Mouse (Mus musculus) forebrain, embryonic 15.5 days (tissue): Measurements from ENCODE around the gene Camkk1. TPM values are rescaled to one million over a fixed set of nuclear protein-coding genes. Genes with fewer than 3 reads are reported as not detected.

Experiments
- ATAC-seq: fragments of 200-750 bp; cut with Nextera tagmentation; replicated peaks from 2 replicates; pipeline ENCODE4 v1.8.0; 2017; ENCODE audit warnings: mild to moderate bottlenecking, moderate TSS enrichment, moderate library complexity
- H3K27ac ChIP-seq: fragments of 300-500 bp; sonication (generic); replicated peaks from 2 replicates; pipeline ENCODE4 v1.5.1; 2015; ENCODE audit warnings: mild to moderate bottlenecking, inconsistent platforms
- H3K27me3 ChIP-seq: fragments of 300-500 bp; sonication (generic); 2 replicates; pipeline ENCODE4 v1.6.1; 2015; ENCODE audit warnings: inconsistent platforms
- H3K36me3 ChIP-seq: fragments of 300-500 bp; sonication (generic); 2 replicates; pipeline ENCODE4 v1.6.1; 2015; ENCODE audit warnings: mild to moderate bottlenecking, inconsistent platforms
- H3K4me1 ChIP-seq: fragments of 300-500 bp; sonication (generic); 2 replicates; pipeline ENCODE4 v1.6.1; 2015; ENCODE audit warnings: inconsistent platforms
- H3K4me2 ChIP-seq: fragments of 300-500 bp; sonication (generic); replicated peaks from 2 replicates; pipeline ENCODE4 v1.6.1; 2015; ENCODE audit warnings: mild to moderate bottlenecking, inconsistent platforms
- H3K4me3 ChIP-seq: fragments of 300-500 bp; sonication (generic); 2 replicates; pipeline ENCODE4 v1.5.1; 2015; ENCODE audit warnings: mild to moderate bottlenecking, inconsistent platforms
- H3K9ac ChIP-seq: fragments of 300-500 bp; sonication (generic); replicated peaks from 2 replicates; pipeline ENCODE4 v1.6.1; 2015; ENCODE audit warnings: mild to moderate bottlenecking, inconsistent platforms
- H3K9me3 ChIP-seq: fragments of 300-500 bp; sonication (generic); 2 replicates; pipeline ENCODE4 v1.6.1; 2016; ENCODE audit warnings: inconsistent platforms
- WGBS: fragments of 180-500 bp; shearing (Covaris S2); methylation state at CpG from one replicate; pipeline ENCODE4 v1.1.7; 2015; ENCODE audit warnings: mixed read lengths; 5-methylcytosine and 5-hydroxymethylcytosine counted together
- polyA plus RNA-seq: library from polyadenylated mRNA; unstranded; fragments of >200 nt; fragmentation: Nextera tagmentation; extraction: Ambion mirVana; gene quantifications from 2 replicates; pipeline ENCODE4 v1.2.1, GENCODE M21; 2015

Gene Camkk1
- polyA plus RNA-seq, 1 experiment from 2014 or later, result 19.6 TPM

GRCm38 (mm10) chr11:73037691-73038090 is 18.9 kb downstream of the Camkk1 start:
- no peak overlapping the region for H3K9ac ChIP-seq
- no peaks in the 10 kb centered on the region for H3K27me3 ChIP-seq
- no peak for ATAC-seq
- H3K4me2 ChIP-seq, result no peak overlapping the region
- H3K4me1 ChIP-seq, result no peaks in the 10 kb centered on the region
- H3K36me3 ChIP-seq, result no peaks in the 10 kb centered on the region
- WGBS, result 88% methylated on average over 3 of the region's 3 CpGs
- H3K27ac ChIP-seq, result no peak overlapping the region
- no peaks in the 10 kb centered on the region for H3K9me3 ChIP-seq
- no peak overlapping the region for H3K4me3 ChIP-seq

DNA sequence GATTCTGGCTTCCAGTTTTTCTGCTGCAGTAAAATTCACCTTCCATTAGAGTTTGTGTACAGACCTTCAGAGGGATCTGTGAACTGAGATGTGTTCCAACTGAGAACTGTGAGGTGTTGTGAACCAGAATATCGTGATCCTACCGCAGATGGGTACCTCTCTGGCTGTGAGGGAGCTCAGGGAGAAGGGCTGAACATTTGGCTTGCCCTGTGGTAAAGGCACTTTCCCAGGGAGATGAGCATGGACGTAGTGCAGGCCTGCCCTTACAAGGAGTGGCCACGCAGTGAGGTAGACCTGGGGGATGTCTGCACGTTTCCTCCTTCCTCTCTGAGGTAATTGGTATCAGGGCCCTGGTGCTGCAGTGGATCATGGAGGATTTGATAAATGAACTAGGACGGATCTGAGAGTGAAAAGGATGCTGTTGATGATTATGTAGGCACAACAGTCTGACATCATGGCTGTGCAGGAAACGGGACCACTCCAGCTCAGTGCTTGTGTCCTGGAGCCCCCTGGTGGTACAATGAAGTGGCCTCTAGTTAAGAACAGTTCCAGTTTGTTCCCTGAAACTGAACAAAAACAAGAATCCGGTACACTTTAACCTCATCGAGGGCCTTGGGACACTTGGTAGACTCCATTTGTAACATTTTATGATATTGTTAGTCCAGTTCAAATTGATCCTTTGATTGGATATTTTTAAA is 20.4 kb downstream of the Camkk1 start:
- no peak overlapping the region for H3K4me3 ChIP-seq
- H3K27me3 ChIP-seq, result no peaks in the 10 kb centered on the region
- 54% methylated on average over 9 of the region's 9 CpGs for WGBS
- H3K27ac ChIP-seq, result no peak overlapping the region
- H3K4me2 ChIP-seq, result no peak overlapping the region
- H3K9ac ChIP-seq, result no peak overlapping the region
- H3K36me3 ChIP-seq, result no peaks in the 10 kb centered on the region
- peak; percentile 68; the same call in 1 of the 2 replicates for ATAC-seq
- no peaks in the 10 kb centered on the region for H3K4me1 ChIP-seq
- H3K9me3 ChIP-seq, result no peaks in the 10 kb centered on the region

DNA sequence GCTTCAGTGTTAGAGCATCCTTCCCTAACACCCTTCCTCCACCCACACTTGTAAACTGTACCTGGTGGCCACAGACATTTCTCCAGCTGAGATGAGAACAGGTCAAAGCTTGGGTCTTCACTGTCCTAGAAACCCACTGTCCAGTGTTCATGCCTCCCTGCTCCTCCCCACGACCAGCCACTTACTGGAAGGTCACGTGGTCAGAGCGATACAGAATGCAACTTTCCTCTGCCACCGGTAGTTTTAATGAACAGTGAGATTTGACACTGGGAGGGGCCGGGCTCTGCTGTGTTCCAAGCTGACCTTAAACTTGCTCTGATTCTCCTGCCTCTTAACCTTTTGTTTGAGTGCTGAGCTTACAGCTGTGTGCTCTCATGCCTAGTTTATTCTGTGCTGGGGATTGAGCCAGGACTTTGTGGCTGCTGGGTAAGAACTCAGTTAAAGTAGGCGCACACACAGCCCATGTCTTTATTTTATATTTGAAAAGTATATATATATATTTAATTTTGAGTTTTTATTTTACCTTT is 25.5 kb downstream of the Camkk1 start:
- Histone ChIP-seq H3K27me3 (no peaks in the 10 kb centered on the region), H3K4me2 (no peak overlapping the region), H3K27ac (no peak overlapping the region), H3K9ac (no peak overlapping the region), H3K4me3 (no peak overlapping the region), H3K4me1 (peaks cover 9% of the 10 kb centered on the region), H3K9me3 (no peaks in the 10 kb centered on the region), H3K36me3 (no peaks in the 10 kb centered on the region)
- ATAC-seq, result no peak
- WGBS, result 66% methylated on average over 6 of the region's 6 CpGs

DNA sequence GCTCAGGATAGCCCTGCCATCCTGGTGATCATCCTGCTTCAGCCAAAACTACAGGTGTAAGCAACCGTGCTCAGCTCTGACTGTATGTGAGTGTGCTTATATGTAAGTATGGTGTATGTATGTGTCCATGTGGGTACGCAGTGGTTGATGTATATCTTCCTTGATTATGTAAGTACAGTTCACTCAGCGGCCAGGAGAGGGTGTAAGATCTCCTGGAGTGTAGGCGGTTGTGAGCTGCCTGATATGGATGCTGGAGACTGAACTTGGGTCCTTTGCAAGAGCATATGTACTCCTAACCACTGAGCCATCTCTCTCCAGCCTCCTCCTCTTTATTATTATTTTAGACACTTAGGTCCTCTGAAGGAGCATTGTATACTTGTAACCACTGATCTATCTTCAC is 26.0 kb downstream of the Camkk1 start:
- Histone ChIP-seq H3K4me1 (peaks cover 13% of the 10 kb centered on the region), H3K9ac (no peak overlapping the region), H3K9me3 (no peaks in the 10 kb centered on the region), H3K27me3 (no peaks in the 10 kb centered on the region), H3K36me3 (no peaks in the 10 kb centered on the region), H3K4me2 (no peak overlapping the region), H3K4me3 (no peak overlapping the region), H3K27ac (no peak overlapping the region)
- WGBS, result 75% methylated on average over 4 of the region's 4 CpGs
- ATAC-seq, result no peak

- ATAC-seq, result peak; percentile 95
- peak within 1 kb of the TSS; percentile 75 for H3K4me3 ChIP-seq
- no peaks in the 10 kb centered on the region for H3K27me3 ChIP-seq
- H3K4me1 ChIP-seq, result peaks cover 15% of the 10 kb centered on the region
- WGBS, result under 1% methylated on average over 39 of the region's 39 CpGs
- peak within 1 kb of the TSS; percentile 87 for H3K9ac ChIP-seq
- no peaks in the 10 kb centered on the region for H3K9me3 ChIP-seq
- peaks cover 17% of the 10 kb centered on the region for H3K36me3 ChIP-seq
- peak within 1 kb of the TSS; percentile 86 for H3K27ac ChIP-seq
- H3K4me2 ChIP-seq, result peak within 1 kb of the TSS; percentile 65
These were observed 28.8 kb downstream of the Camkk1 start, which contains the start of gene Ncbp3 for GRCm38 (mm10) chr11:73047542-73047996. Gene Ncbp3, plus strand, starts transcription at chr11:73047783.

- ATAC-seq, result peak; percentile 74
- Histone ChIP-seq H3K9ac (peak overlapping the region; percentile 87), H3K27ac (peak overlapping the region; percentile 86), H3K4me1 (peaks cover 15% of the 10 kb centered on the region), H3K36me3 (peaks cover 22% of the 10 kb centered on the region), H3K27me3 (no peaks in the 10 kb centered on the region), H3K4me2 (peak overlapping the region; percentile 65), H3K4me3 (peak overlapping the region; percentile 75), H3K9me3 (no peaks in the 10 kb centered on the region)
- 2% methylated on average over 55 of the region's 55 CpGs for WGBS
These were observed 29.4 kb downstream of the Camkk1 start for GRCm38 (mm10) chr11:73048030-73048876.

- Histone ChIP-seq H3K27ac (0 out of 2 replicates have a peak overlapping the region, but pooled peaks have one; percentile 28), H3K36me3 (peaks cover 32% of the 10 kb centered on the region), H3K4me2 (peak overlapping the region; percentile 65), H3K4me3 (peak overlapping the region; percentile 75), H3K9me3 (no peaks in the 10 kb centered on the region), H3K27me3 (no peaks in the 10 kb centered on the region), H3K9ac (0 out of 2 replicates have a peak overlapping the region, but pooled peaks have one; percentile 87), H3K4me1 (peaks cover 15% of the 10 kb centered on the region)
- no peak for ATAC-seq
- WGBS, result 1% methylated on average over 4 of the region's 4 CpGs
These were observed 30.5 kb downstream of the Camkk1 start for GRCm38 (mm10) chr11:73049335-73049734.

DNA sequence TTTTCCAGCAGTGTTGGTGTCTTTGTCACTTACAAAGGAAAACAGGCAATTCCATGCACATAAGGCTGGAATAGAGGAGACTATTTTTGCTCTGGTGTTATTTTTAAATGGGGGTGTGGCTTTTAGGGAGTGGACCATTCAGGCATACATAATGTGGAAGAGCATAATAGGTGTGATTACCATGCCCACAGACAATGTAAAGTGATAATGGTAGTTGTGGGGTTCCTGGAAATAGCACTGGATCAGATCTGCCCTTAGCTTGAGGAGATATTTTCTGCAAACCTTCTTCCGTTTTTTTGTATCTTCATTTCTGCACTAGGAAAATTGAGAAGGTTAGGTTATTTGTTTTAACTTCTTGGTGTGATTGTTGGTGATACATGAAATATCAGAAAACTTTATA is 34.0 kb downstream of the Camkk1 start:
- Histone ChIP-seq H3K27me3 (no peaks in the 10 kb centered on the region), H3K4me3 (no peak overlapping the region), H3K4me1 (peaks cover 15% of the 10 kb centered on the region), H3K4me2 (no peak overlapping the region), H3K27ac (no peak overlapping the region), H3K9ac (no peak overlapping the region), H3K9me3 (no peaks in the 10 kb centered on the region), H3K36me3 (peaks cover 57% of the 10 kb centered on the region)
- 100% methylated on average over 1 of the region's 1 CpGs for WGBS
- no peak for ATAC-seq

DNA sequence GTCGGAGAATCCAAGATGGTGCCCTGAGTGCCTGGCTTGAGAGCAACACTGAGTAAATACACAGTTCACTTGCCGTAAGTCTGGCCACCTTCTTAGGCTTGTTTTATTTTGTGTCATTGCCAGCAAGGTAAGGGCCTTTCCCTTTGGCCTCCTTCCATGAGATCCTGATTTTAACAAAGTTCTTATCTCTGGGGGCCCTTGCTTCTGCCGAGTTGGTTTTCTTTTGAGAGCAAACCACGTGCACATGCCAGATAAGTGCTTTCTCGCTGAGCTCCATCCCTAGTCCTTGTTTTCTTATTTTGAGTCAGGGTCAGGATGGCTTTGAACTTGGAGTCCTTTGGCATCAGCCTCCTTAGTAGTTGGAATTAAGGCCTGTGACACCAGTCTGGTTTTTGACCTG is 38.9 kb downstream of the Camkk1 start:
- ATAC-seq, result no peak
- Histone ChIP-seq H3K27ac (no peak overlapping the region), H3K9ac (no peak overlapping the region), H3K4me3 (no peak overlapping the region), H3K36me3 (peaks cover 52% of the 10 kb centered on the region), H3K4me1 (no peaks in the 10 kb centered on the region), H3K4me2 (no peak overlapping the region), H3K27me3 (no peaks in the 10 kb centered on the region), H3K9me3 (no peaks in the 10 kb centered on the region)
- WGBS, result 95% methylated on average over 5 of the region's 5 CpGs

- WGBS, result 91% methylated on average over 3 of the region's 3 CpGs
- ATAC-seq, result no peak
- H3K9ac ChIP-seq, result no peak overlapping the region
- H3K4me2 ChIP-seq, result no peak overlapping the region
- H3K27ac ChIP-seq, result no peak overlapping the region
- no peaks in the 10 kb centered on the region for H3K4me1 ChIP-seq
- no peaks in the 10 kb centered on the region for H3K9me3 ChIP-seq
- H3K4me3 ChIP-seq, result no peak overlapping the region
- H3K27me3 ChIP-seq, result no peaks in the 10 kb centered on the region
- peaks cover 37% of the 10 kb centered on the region for H3K36me3 ChIP-seq
These were observed 40.8 kb downstream of the Camkk1 start for GRCm38 (mm10) chr11:73059630-73060029.

- Histone ChIP-seq H3K9me3 (no peaks in the 10 kb centered on the region), H3K27ac (no peak overlapping the region), H3K4me3 (no peak overlapping the region), H3K4me1 (no peaks in the 10 kb centered on the region), H3K9ac (no peak overlapping the region), H3K36me3 (peaks cover 34% of the 10 kb centered on the region), H3K4me2 (no peak overlapping the region), H3K27me3 (no peaks in the 10 kb centered on the region)
- ATAC-seq, result no peak
- WGBS, result 96% methylated on average over 3 of the region's 3 CpGs
These were observed 42.6 kb downstream of the Camkk1 start for GRCm38 (mm10) chr11:73061413-73061812.

DNA sequence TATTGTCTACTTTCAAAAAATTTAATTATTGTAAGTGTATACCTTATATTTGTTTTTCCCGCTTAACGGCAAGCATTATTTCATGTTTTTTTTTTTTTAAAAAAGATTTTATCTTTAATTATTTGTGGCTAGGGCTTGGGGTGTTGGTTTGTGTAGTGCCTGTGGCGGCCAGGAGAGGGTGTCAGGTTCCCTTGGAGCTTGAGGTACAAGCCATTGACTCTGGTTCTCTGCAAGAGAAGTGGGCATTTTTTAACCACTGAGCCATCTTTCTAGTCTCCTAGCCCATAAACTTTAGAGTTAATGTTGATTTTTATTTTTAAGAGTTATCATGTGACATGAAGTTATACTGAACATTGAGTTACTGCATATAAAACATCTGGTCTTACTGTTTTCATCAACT is 53.0 kb downstream of the Camkk1 start:
- Histone ChIP-seq H3K4me1 (no peaks in the 10 kb centered on the region), H3K27me3 (no peaks in the 10 kb centered on the region), H3K36me3 (peaks cover 80% of the 10 kb centered on the region), H3K9me3 (no peaks in the 10 kb centered on the region), H3K27ac (no peak overlapping the region), H3K4me2 (no peak overlapping the region), H3K9ac (no peak overlapping the region), H3K4me3 (no peak overlapping the region)
- WGBS, result 87% methylated on average over 3 of the region's 3 CpGs
- no peak for ATAC-seq
